Mouse (Mus musculus) neural tube, embryonic 12.5 days (tissue): ENCODE data around the gene Ezr. TPM values are rescaled to one million over a fixed set of nuclear protein-coding genes. Genes with fewer than 3 reads are reported as not detected.

ENCODE experiments used
- ATAC-seq: fragments of 200-750 bp; cut with Nextera tagmentation; 2 replicates; pipeline ENCODE4 v1.8.0; 2017; ENCODE audit warnings: low read depth, mild to moderate bottlenecking, moderate TSS enrichment, moderate library complexity; ENCODE audit not compliant: low FRiP score
- H3K27ac ChIP-seq: fragments of 300-500 bp; sonication (generic); 2 replicates; pipeline ENCODE4 v1.5.1; 2016
- H3K27me3 ChIP-seq: fragments of 300-500 bp; sonication (generic); replicated peaks from 2 replicates; pipeline ENCODE4 v1.6.1; 2016; ENCODE audit warnings: mild to moderate bottlenecking
- H3K36me3 ChIP-seq: fragments of 300-500 bp; sonication (generic); 2 replicates; pipeline ENCODE4 v1.6.1; 2016; ENCODE audit warnings: mild to moderate bottlenecking
- H3K4me1 ChIP-seq: fragments of 300-500 bp; sonication (generic); 2 replicates; pipeline ENCODE4 v1.6.1; 2016
- H3K4me2 ChIP-seq: fragments of 300-500 bp; sonication (generic); replicated peaks from 2 replicates; pipeline ENCODE4 v1.6.1; 2016; ENCODE audit warnings: mild to moderate bottlenecking
- H3K4me3 ChIP-seq: fragments of 300-500 bp; sonication (generic); 2 replicates; pipeline ENCODE4 v1.5.1; 2016
- H3K9ac ChIP-seq: fragments of 300-500 bp; sonication (generic); 2 replicates; pipeline ENCODE4 v1.6.1; 2016; ENCODE audit warnings: mild to moderate bottlenecking
- H3K9me3 ChIP-seq: fragments of 300-500 bp; sonication (generic); 2 replicates; pipeline ENCODE4 v1.6.1; 2016; ENCODE audit warnings: mild to moderate bottlenecking
- whole genome bisulfite sequencing: fragments of 180-500 bp; shearing (Covaris S2); methylation state at CpG from one replicate; pipeline ENCODE4 v1.1.7; 2016; 5-methylcytosine and 5-hydroxymethylcytosine counted together
- polyA plus RNA-seq: library from polyadenylated mRNA; unstranded; fragments of >200 nt; fragmentation: Nextera tagmentation; extraction: Ambion mirVana; gene quantifications from 2 replicates; pipeline ENCODE4 v1.2.1, GENCODE M21; 2016

Gene Ezr
- polyA plus RNA-seq, 1 experiment from 2014 or later = 87.8 TPM

DNA sequence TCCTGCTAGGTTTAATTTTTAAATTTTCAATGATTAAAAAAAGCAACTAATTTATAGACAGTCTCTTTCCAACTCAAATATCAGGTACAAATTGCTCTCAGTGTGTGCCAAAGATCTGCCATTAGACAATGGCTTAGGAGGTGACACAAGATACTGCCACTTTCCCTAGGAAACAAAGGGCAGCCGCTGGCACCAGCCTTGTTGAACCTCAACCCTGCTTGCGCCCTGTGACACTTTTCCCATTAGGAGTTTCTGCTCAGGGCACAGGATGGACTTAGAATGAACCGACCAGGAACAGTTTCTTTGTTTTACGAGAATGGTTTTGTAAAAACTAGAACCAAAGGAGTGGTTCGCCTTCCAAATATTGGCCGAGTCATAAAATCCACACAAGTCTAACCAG is 6.5 kb downstream of the Ezr start:
- Histone ChIP-seq H3K4me3 (no peak overlapping the region), H3K27ac (no peak overlapping the region), H3K9me3 (no peaks in the 10 kb centered on the region), H3K36me3 (no peaks in the 10 kb centered on the region; the same call in 1 of the 2 replicates), H3K27me3 (no peaks in the 10 kb centered on the region), H3K9ac (no peak overlapping the region), H3K4me1 (peaks cover 37% of the 10 kb centered on the region), H3K4me2 (no peak overlapping the region)
- no peak for ATAC-seq
- 39% methylated on average over 6 of the region's 6 CpGs for WGBS

GRCm38 (mm10) chr17:6775671-6776070 is 6.9 kb downstream of the Ezr start:
- no peaks in the 10 kb centered on the region; the same call in 1 of the 2 replicates for H3K36me3 ChIP-seq
- WGBS = 77% methylated on average over 4 of the region's 4 CpGs
- peaks cover 37% of the 10 kb centered on the region for H3K4me1 ChIP-seq
- ATAC-seq = no peak
- H3K4me3 ChIP-seq = no peak overlapping the region
- H3K27me3 ChIP-seq = no peaks in the 10 kb centered on the region
- H3K27ac ChIP-seq = no peak overlapping the region
- no peaks in the 10 kb centered on the region for H3K9me3 ChIP-seq
- H3K9ac ChIP-seq = no peak overlapping the region
- no peak overlapping the region for H3K4me2 ChIP-seq

- H3K4me2 ChIP-seq = no peak overlapping the region
- H3K36me3 ChIP-seq = no peaks in the 10 kb centered on the region; the same call in 1 of the 2 replicates
- ATAC-seq = no peak
- H3K9me3 ChIP-seq = no peaks in the 10 kb centered on the region
- H3K27ac ChIP-seq = no peak overlapping the region
- no peak overlapping the region for H3K4me3 ChIP-seq
- no peaks in the 10 kb centered on the region for H3K27me3 ChIP-seq
- H3K4me1 ChIP-seq = peaks cover 37% of the 10 kb centered on the region
- WGBS = 63% methylated on average over 9 of the region's 9 CpGs
- no peak overlapping the region for H3K9ac ChIP-seq
Observed at GRCm38 (mm10) chr17:6775221-6775620, 7.4 kb downstream of the Ezr start.

GRCm38 (mm10) chr17:6773249-6773966 is 9.2 kb downstream of the Ezr start:
- H3K27me3 ChIP-seq = no peaks in the 10 kb centered on the region
- 85% methylated on average over 14 of the region's 14 CpGs for WGBS
- H3K4me2 ChIP-seq = no peak overlapping the region
- ATAC-seq = no peak
- H3K27ac ChIP-seq = no peak overlapping the region
- H3K4me3 ChIP-seq = no peak overlapping the region
- no peaks in the 10 kb centered on the region for H3K9me3 ChIP-seq
- H3K4me1 ChIP-seq = peaks cover 23% of the 10 kb centered on the region
- H3K9ac ChIP-seq = no peak overlapping the region
- no peaks in the 10 kb centered on the region; the same call in 1 of the 2 replicates for H3K36me3 ChIP-seq

- Histone ChIP-seq H3K9ac (no peak overlapping the region), H3K4me3 (no peak overlapping the region), H3K4me1 (peaks cover 18% of the 10 kb centered on the region), H3K36me3 (no peaks in the 10 kb centered on the region; the same call in 1 of the 2 replicates), H3K4me2 (no peak overlapping the region), H3K27ac (no peak overlapping the region), H3K9me3 (no peaks in the 10 kb centered on the region), H3K27me3 (no peaks in the 10 kb centered on the region)
- ATAC-seq = no peak
- WGBS = 83% methylated on average over 5 of the region's 5 CpGs
Observed at GRCm38 (mm10) chr17:6772490-6772773, 10.2 kb downstream of the Ezr start.

GRCm38 (mm10) chr17:6771661-6772489 is 10.7 kb downstream of the Ezr start:
- H3K4me1 ChIP-seq = peaks cover 14% of the 10 kb centered on the region
- H3K27ac ChIP-seq = no peak overlapping the region
- H3K9me3 ChIP-seq = no peaks in the 10 kb centered on the region
- no peak overlapping the region for H3K4me2 ChIP-seq
- 81% methylated on average over 16 of the region's 16 CpGs for WGBS
- no peak overlapping the region for H3K9ac ChIP-seq
- no peak for ATAC-seq
- H3K36me3 ChIP-seq = no peaks in the 10 kb centered on the region; the same call in 1 of the 2 replicates
- no peaks in the 10 kb centered on the region for H3K27me3 ChIP-seq
- no peak overlapping the region for H3K4me3 ChIP-seq

- no peaks in the 10 kb centered on the region for H3K27me3 ChIP-seq
- H3K27ac ChIP-seq = no peak overlapping the region
- no peak for ATAC-seq
- 40% methylated on average over 4 of the region's 4 CpGs for WGBS
- no peak overlapping the region for H3K9ac ChIP-seq
- no peaks in the 10 kb centered on the region for H3K9me3 ChIP-seq
- H3K4me3 ChIP-seq = no peak overlapping the region
- H3K4me1 ChIP-seq = peaks cover 26% of the 10 kb centered on the region
- no peak overlapping the region for H3K4me2 ChIP-seq
- no peaks in the 10 kb centered on the region; the same call in 1 of the 2 replicates for H3K36me3 ChIP-seq
Observed at GRCm38 (mm10) chr17:6769602-6770001, 13.0 kb downstream of the Ezr start.

GRCm38 (mm10) chr17:6768301-6768788 is 14.2 kb downstream of the Ezr start:
- no peak overlapping the region for H3K4me3 ChIP-seq
- H3K9me3 ChIP-seq = no peaks in the 10 kb centered on the region
- H3K27me3 ChIP-seq = no peaks in the 10 kb centered on the region
- H3K27ac ChIP-seq = no peak overlapping the region
- 89% methylated on average over 5 of the region's 5 CpGs for WGBS
- no peaks in the 10 kb centered on the region for H3K36me3 ChIP-seq
- no peak overlapping the region for H3K9ac ChIP-seq
- peaks cover 37% of the 10 kb centered on the region for H3K4me1 ChIP-seq
- no peak for ATAC-seq
- no peak overlapping the region for H3K4me2 ChIP-seq

- Histone ChIP-seq H3K4me1 (peaks cover 43% of the 10 kb centered on the region), H3K9ac (no peak overlapping the region), H3K27me3 (no peaks in the 10 kb centered on the region), H3K9me3 (no peaks in the 10 kb centered on the region), H3K27ac (no peak overlapping the region), H3K4me2 (no peak overlapping the region), H3K4me3 (no peak overlapping the region), H3K36me3 (no peaks in the 10 kb centered on the region)
- WGBS = 71% methylated on average over 5 of the region's 5 CpGs
- no peak for ATAC-seq
Observed at GRCm38 (mm10) chr17:6767771-6768170, 14.8 kb downstream of the Ezr start.

DNA sequence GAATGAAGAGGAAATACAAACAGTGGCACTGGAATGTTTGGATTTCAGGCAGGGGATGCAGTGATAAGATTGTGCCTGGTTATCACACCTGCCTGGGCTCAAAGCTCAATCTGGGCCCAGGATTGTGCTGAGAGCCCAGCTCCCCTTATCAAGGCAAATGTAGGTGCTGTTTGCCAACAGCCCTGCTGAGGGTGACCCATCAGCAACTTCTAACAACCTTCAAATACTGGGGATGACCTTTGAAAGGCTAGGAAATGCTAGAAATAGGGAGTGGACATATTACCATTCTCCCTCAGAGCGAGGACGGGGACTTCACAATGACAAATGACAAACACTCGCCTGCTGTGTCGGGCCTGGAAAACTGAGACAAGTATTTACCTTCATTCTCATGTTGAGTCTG is 15.8 kb downstream of the Ezr start:
- WGBS = 71% methylated on average over 4 of the region's 4 CpGs
- no peak for ATAC-seq
- Histone ChIP-seq H3K36me3 (no peaks in the 10 kb centered on the region), H3K27me3 (no peaks in the 10 kb centered on the region), H3K4me3 (no peak overlapping the region), H3K27ac (no peak overlapping the region), H3K9ac (no peak overlapping the region), H3K4me2 (no peak overlapping the region), H3K9me3 (no peaks in the 10 kb centered on the region), H3K4me1 (peaks cover 43% of the 10 kb centered on the region)

- no peak overlapping the region for H3K9ac ChIP-seq
- H3K27me3 ChIP-seq = no peaks in the 10 kb centered on the region
- H3K27ac ChIP-seq = no peak overlapping the region
- ATAC-seq = no peak
- no peaks in the 10 kb centered on the region for H3K36me3 ChIP-seq
- 21% methylated on average over 2 of the region's 2 CpGs for WGBS
- H3K9me3 ChIP-seq = no peaks in the 10 kb centered on the region
- H3K4me3 ChIP-seq = no peak overlapping the region
- no peak overlapping the region for H3K4me2 ChIP-seq
- H3K4me1 ChIP-seq = peaks cover 43% of the 10 kb centered on the region
Observed at GRCm38 (mm10) chr17:6765886-6766285, 16.7 kb downstream of the Ezr start.

GRCm38 (mm10) chr17:6764730-6765129 is 17.9 kb downstream of the Ezr start:
- H3K4me2 ChIP-seq = no peak overlapping the region
- H3K27ac ChIP-seq = no peak overlapping the region
- H3K27me3 ChIP-seq = no peaks in the 10 kb centered on the region
- H3K9me3 ChIP-seq = no peaks in the 10 kb centered on the region
- H3K36me3 ChIP-seq = no peaks in the 10 kb centered on the region
- H3K4me3 ChIP-seq = no peak overlapping the region
- no peak overlapping the region for H3K9ac ChIP-seq
- 66% methylated on average over 4 of the region's 4 CpGs for WGBS
- H3K4me1 ChIP-seq = peaks cover 47% of the 10 kb centered on the region
- no peak for ATAC-seq
